Mouse (Mus musculus): Measurements from ENCODE around the gene Iffo1.

- TF ChIP-seq CTCF (IDR thresholded peaks at IDR 0.05) (no peak), EP300 (IDR thresholded peaks at IDR 0.05) (no peak)
Observed at GRCm38 (mm10) chr6:125182133-125182532, 37.1 kb downstream of the Iffo1 start.

Measured in lung, postnatal 0 days (tissue).